Mouse (Mus musculus): Measurements from ENCODE around the gene Akp3. TPM values are rescaled to one million over a fixed set of nuclear protein-coding genes. Genes with fewer than 3 reads are reported as not detected.

Gene Akp3
- total RNA-seq, 1 experiment from 2014 or later, result not detected

GRCm38 (mm10) chr1:87143141-87143540 lies 18.4 kb downstream of the Akp3 start:
- no peak for ATAC-seq (replicated peaks in 1 of 2; ENCODE audit: insufficient read depth in 1 of 2, low FRiP score in 2 of 2, low TSS enrichment in 1 of 2, low read depth in 1 of 2, poor library complexity in 2 of 2, severe bottlenecking in 2 of 2)

GRCm38 (mm10) chr1:87149422-87149821 lies 24.6 kb downstream of the Akp3 start:
- ATAC-seq (replicated peaks in 1 of 2; ENCODE audit: insufficient read depth in 1 of 2, low FRiP score in 2 of 2, low TSS enrichment in 1 of 2, low read depth in 1 of 2, poor library complexity in 2 of 2, severe bottlenecking in 2 of 2), result 0 out of 4 replicates have a peak, but pooled peaks of 1 of the 2 experiments have one; percentile 47

GRCm38 (mm10) chr1:87151286-87151685 lies 26.5 kb downstream of the Akp3 start:
- ATAC-seq (replicated peaks in 1 of 2; ENCODE audit: insufficient read depth in 1 of 2, low FRiP score in 2 of 2, low TSS enrichment in 1 of 2, low read depth in 1 of 2, poor library complexity in 2 of 2, severe bottlenecking in 2 of 2), result no peak

- no peak for ATAC-seq (replicated peaks in 1 of 2; ENCODE audit: insufficient read depth in 1 of 2, low FRiP score in 2 of 2, low TSS enrichment in 1 of 2, low read depth in 1 of 2, poor library complexity in 2 of 2, severe bottlenecking in 2 of 2)
Observed at GRCm38 (mm10) chr1:87153776-87154500, 29.2 kb downstream of the Akp3 start.

- no peak for ATAC-seq (replicated peaks in 1 of 2; ENCODE audit: insufficient read depth in 1 of 2, low FRiP score in 2 of 2, low TSS enrichment in 1 of 2, low read depth in 1 of 2, poor library complexity in 2 of 2, severe bottlenecking in 2 of 2)
Observed at GRCm38 (mm10) chr1:87154501-87155120, 29.8 kb downstream of the Akp3 start.

- no peak for ATAC-seq (replicated peaks in 1 of 2; ENCODE audit: insufficient read depth in 1 of 2, low FRiP score in 2 of 2, low TSS enrichment in 1 of 2, low read depth in 1 of 2, poor library complexity in 2 of 2, severe bottlenecking in 2 of 2)
Observed at GRCm38 (mm10) chr1:87155531-87156198, 30.9 kb downstream of the Akp3 start.

GRCm38 (mm10) chr1:87156199-87156587 lies 31.4 kb downstream of the Akp3 start, which contains the start of gene Ecel1:
TSS of gene Ecel1 (minus strand) at chr1:87156521.
- no peak for ATAC-seq (replicated peaks in 1 of 2; ENCODE audit: insufficient read depth in 1 of 2, low FRiP score in 2 of 2, low TSS enrichment in 1 of 2, low read depth in 1 of 2, poor library complexity in 2 of 2, severe bottlenecking in 2 of 2)

GRCm38 (mm10) chr1:87159396-87159795 lies 34.6 kb downstream of the Akp3 start:
- no peak for ATAC-seq (replicated peaks in 1 of 2; ENCODE audit: insufficient read depth in 1 of 2, low FRiP score in 2 of 2, low TSS enrichment in 1 of 2, low read depth in 1 of 2, poor library complexity in 2 of 2, severe bottlenecking in 2 of 2)

- no peak for ATAC-seq (replicated peaks in 1 of 2; ENCODE audit: insufficient read depth in 1 of 2, low FRiP score in 2 of 2, low TSS enrichment in 1 of 2, low read depth in 1 of 2, poor library complexity in 2 of 2, severe bottlenecking in 2 of 2)
Observed at GRCm38 (mm10) chr1:87164164-87164795, 39.5 kb downstream of the Akp3 start.

GRCm38 (mm10) chr1:87164796-87165184 lies 40.0 kb downstream of the Akp3 start:
- no peak for ATAC-seq (replicated peaks in 1 of 2; ENCODE audit: insufficient read depth in 1 of 2, low FRiP score in 2 of 2, low TSS enrichment in 1 of 2, low read depth in 1 of 2, poor library complexity in 2 of 2, severe bottlenecking in 2 of 2)

- no peak for ATAC-seq (replicated peaks in 1 of 2; ENCODE audit: insufficient read depth in 1 of 2, low FRiP score in 2 of 2, low TSS enrichment in 1 of 2, low read depth in 1 of 2, poor library complexity in 2 of 2, severe bottlenecking in 2 of 2)
Observed at GRCm38 (mm10) chr1:87170458-87170857, 45.7 kb downstream of the Akp3 start.

- no peak for ATAC-seq (replicated peaks in 1 of 2; ENCODE audit: insufficient read depth in 1 of 2, low FRiP score in 2 of 2, low TSS enrichment in 1 of 2, low read depth in 1 of 2, poor library complexity in 2 of 2, severe bottlenecking in 2 of 2)
Observed at GRCm38 (mm10) chr1:87171312-87171711, 46.5 kb downstream of the Akp3 start.

- ATAC-seq (replicated peaks in 1 of 2; ENCODE audit: insufficient read depth in 1 of 2, low FRiP score in 2 of 2, low TSS enrichment in 1 of 2, low read depth in 1 of 2, poor library complexity in 2 of 2, severe bottlenecking in 2 of 2), result no peak
Observed at GRCm38 (mm10) chr1:87172316-87172715, 47.5 kb downstream of the Akp3 start.

GRCm38 (mm10) chr1:87174006-87174955 lies 49.5 kb downstream of the Akp3 start:
- peak in 1 of 2 experiments; percentile 51; a peak in 2 of 4 replicates for ATAC-seq (replicated peaks in 1 of 2; ENCODE audit: insufficient read depth in 1 of 2, low FRiP score in 2 of 2, low TSS enrichment in 1 of 2, low read depth in 1 of 2, poor library complexity in 2 of 2, severe bottlenecking in 2 of 2)

GRCm38 (mm10) chr1:87175852-87176292 lies 51.1 kb downstream of the Akp3 start:
- peak; percentile 73 to 80 for ATAC-seq (replicated peaks in 1 of 2; ENCODE audit: insufficient read depth in 1 of 2, low FRiP score in 2 of 2, low TSS enrichment in 1 of 2, low read depth in 1 of 2, poor library complexity in 2 of 2, severe bottlenecking in 2 of 2)

Measured in hematopoietic stem cell, adult 5-6 weeks (primary cell).